Mouse (Mus musculus) heart, postnatal 0 days (tissue): ENCODE results near the gene Gm44503.

Experiments used
- CTCF ChIP-seq: IDR thresholded peaks from 2 replicates; pipeline ENCODE4 v1.5.1; 2016; ENCODE audit warnings: antibody characterized with exemption, control low read depth, low read depth
- EP300 ChIP-seq: IDR thresholded peaks from 2 replicates; pipeline ENCODE4 v1.6.1; 2016; ENCODE audit warnings: antibody characterized with exemption, low read depth

GRCm38 (mm10) chr9:72988706-72989105, 30.1 kb downstream of the Gm44503 start:
- TF ChIP-seq CTCF = no peak
- TF ChIP-seq EP300 = no peak
